Mouse (Mus musculus) skeletal muscle tissue, adult 2 months (tissue): ENCODE measurements around the gene Sfi1.
"Not testable (repeated sequence)": the region's sequence is repeated elsewhere in the genome, so short reads cannot be mapped to it uniquely, and the experiment has no call there.

Experiments
- DNase-seq: peaks from one replicate; pipeline ENCODE4 v3.0.0-alpha.2; 2012; ENCODE audit warnings: low read depth, low spot score

Gene Sfi1

DNA sequence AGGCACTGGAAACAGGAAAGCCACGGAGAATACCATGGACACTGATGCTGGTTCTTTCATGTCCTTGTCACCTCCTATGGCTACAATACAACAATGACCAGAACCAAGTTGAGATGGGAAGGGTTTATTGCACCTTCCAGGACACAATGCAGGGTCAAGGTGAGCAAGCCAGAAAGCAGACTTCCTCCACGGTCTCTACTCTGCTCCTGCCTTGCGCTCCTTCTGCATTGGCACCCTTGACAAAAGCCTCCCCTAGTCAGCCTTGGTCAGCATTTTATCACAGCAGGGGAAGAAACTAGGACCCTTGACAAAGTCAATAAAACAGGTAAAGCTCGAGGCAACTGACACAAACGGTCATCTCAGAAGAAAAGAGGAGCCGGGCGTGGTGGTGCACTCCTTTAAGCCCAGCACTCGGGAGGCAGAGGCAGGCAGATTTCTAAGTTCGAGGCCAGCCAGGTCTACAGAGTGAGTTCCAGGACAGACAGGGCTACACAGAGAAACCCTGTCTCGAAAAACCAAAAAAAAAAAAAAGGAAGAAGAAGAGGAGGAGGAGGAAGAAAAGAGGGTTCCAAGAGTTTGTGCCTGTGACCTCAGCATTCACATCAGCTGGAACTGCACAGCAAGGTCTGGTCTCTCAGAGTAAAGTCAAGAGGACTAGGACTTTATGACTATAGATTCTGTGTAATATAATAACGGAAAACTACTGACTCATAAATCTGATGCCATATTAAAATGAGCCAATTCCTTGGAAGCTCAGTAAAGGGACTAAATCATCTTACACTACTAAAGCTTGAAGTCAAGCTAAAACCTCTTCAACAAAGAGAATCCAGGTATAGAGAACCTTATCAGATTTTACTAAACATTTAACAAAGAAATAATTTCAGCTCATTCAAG, 19.6 kb downstream of the Sfi1 start:
- not testable (repeated sequence) for DNase-seq

DNA sequence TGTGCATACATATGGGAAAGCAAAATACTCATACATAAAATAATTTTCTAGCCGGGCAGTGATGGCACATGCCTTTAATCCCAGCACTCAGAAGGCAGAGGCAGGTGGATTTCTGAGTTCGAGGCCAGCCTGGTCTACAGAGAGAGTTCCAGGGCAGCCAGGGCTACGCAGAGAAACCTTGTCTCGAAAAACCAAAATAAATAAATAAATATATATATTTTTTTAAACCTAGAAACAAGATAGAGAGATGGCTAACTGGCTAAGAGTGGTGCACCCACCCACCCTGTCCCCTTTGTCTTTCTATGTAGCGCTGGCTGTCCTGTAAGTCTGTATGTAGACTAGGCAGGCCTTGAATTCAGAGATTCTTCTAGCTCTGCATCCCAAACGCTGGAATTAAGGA, 20.7 kb downstream of the Sfi1 start:
- not testable (repeated sequence) for DNase-seq

DNA sequence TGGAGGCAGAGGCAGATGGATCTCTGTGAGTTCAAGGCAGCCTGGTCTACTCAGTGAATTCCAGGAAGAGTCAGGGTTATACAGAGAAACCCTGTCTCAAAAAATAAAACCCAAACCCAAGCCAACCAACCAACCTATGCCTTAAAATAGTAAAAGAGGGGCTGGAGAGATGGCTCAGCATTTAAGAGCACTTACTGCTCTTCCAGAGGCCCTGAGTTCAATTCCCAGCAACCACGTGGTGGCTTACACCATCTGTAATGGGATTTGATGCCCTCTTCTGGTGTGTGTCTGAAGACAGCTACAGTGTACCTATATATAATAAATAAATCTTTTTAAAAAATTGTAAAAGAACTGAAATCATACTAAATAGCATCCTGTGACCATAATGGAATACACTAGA, 21.3 kb downstream of the Sfi1 start:
- not testable (repeated sequence) for DNase-seq

DNA sequence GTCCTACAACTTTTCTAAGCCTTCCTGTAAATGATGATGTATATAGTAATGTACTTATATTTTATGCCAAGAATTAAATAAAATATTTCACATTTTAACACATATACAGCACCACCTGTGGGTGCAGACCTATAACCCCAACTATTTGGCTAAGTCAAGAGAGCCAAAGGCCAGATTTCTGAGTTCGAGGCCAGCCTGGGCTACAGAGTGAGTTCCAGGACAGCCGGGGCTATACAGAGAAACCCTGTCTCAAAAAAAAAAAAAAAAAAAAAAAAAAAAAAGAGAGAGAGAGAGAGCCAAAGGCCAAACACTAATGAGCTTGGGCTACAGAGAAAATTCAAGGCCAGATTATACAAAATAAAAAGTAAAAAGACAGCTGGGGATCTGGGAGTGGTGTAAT, 24.2 kb downstream of the Sfi1 start:
- DNase-seq, result not testable (repeated sequence)

DNA sequence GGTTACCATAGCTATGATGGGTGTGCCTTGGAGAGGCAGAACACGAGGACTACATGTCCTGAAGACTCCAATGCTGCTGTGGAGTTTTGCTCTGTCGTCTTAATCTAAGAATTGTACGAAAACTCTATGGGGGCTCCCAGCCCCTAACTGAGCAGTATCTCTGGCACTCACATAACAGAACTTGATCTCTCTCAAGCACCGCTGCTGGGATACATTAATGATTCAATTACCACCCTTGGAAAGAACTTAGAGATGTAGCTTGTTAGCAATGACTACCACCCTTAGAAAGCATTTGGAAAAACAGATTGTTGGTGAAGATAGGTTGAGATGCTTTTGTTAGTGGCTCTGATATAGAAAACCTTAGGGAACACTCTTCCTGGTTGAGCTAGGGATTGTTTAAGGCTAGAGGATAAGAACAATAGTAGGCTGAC, 25.7 kb downstream of the Sfi1 start:
- DNase-seq, result not testable (repeated sequence)

DNA sequence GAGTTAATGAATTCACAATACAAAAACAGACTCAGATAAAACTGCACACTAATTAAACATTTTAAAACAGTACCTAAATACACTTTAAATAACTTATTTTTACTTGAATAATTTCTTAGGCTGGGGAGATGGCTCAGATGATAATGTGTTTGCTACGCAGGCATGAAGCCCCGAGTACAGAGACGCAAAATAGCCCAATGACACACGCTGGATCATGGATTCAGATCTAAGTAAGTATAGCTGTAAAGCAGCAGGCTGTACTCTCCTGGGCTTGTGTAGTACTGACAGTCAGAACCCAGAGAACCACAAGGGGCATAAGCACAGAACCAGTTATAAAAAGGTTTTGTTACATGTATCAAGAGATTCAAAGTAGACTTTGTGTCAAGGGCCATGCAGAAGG, 26.1 kb downstream of the Sfi1 start:
- DNase-seq, result not testable (repeated sequence)

DNA sequence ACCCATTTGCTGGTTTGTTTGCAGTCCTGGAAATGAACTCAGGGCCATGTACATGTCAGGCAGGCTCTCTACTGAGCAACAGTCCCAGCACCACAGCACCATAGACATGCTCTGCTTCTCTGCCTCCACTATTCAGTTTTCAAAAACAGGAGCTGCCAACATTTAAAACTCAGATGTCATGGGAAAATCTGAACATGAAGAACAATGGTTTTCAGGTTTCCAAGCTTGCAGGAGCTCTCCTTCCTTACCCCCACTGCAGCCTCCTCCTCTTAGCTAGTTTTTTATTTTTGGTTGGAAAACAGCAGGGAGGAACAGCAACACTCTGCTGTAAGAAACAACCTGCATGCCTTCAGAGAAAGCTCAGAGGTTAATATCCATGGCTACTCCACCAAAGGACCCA, 26.9 kb downstream of the Sfi1 start:
- DNase-seq, result not testable (repeated sequence)

DNA sequence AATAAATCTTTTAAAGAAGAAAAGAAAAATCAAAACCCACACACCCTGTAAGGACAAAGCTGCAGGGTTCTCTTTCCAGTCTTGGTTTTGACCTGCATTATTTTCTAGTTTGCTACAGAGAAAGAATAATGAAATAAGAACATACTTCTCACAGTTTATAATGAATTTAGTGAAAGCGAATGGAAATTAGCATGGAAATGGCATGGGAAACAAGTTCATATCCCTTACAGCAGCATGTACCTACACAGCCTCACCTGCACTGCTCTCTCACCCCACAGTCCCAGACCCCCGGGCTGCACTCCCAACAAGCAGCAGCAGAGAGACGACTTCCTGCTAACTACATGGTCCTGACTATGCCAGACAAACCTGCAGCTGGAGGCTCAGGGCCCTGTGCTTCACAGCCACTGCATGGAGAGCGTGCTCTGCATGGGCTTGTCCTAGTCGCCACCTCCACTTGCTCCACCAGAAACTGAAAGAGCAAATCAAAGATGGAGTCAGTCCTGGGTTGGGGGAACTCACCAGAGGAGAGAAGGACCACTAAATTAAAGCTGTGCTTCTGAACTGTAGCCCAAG, 28.0 kb downstream of the Sfi1 start:
- not testable (repeated sequence) for DNase-seq

DNA sequence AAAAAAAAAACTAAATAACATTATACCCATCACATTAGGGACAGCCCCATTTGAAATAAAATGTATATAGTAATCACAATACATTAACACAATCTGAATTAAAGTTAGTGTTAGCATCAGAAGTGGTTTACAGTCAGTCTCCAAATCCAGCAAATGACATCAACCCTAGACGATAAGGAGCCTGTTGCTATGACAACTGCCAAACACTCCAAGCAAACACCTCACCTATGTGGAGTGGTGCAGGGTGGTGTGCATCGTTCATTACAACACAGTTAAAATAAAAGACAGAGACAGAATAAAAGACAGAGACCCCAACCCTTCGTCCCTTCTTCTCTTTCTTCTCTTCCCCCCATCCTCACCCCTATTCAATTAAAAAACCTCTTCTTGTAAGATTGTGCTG, 29.6 kb downstream of the Sfi1 start:
- not testable (repeated sequence) for DNase-seq

DNA sequence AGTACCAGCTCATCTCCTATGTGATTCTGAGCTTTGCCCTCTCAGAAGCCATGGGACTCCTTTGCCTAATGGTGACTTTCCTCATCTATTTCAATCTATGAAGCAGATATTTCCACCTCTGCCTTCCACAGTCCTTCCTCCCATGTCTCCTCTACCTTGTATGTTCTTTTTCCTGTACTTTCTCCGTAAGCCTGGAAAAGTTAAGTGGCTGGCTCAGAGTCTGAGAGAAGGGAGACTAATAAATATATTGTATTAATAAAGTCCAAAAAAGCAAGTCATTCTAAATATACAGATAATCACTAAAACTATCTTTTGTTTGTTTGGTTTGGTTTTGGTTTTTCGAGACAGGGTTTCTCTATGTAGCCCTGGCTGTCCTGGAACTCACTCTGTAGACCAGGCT, 30.1 kb downstream of the Sfi1 start:
- not testable (repeated sequence) for DNase-seq

DNA sequence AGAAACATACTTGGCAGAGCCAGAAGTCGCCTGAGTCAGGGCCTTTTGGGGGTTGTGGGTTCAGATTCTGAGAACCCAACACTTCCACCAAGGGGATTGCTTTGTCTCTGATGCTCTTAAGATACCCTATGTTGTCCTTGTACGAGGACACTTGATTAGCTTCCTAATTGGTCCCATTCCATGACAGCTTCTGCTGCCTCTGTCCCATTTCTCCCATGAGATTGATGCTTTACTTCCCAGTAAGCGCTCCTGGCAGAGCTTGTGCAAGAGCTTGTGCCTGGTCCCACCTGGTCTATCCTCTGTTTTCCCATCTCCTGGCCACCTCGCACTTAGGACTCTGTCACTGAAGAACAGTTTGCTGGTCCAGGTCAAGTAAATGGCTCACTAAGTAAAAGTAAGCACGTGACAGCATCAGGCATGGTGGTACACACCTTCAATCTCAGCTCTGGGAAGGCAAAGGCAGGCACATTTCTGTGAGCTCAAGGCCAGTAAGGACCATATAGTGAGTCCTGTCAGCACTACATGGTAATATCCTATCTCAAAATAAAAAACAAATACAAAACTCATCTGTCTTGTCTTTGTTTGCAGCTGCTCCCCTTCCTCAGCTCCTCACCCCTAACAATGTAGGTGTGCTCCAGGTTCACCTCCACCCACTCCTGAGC, 30.9 kb downstream of the Sfi1 start:
- not testable (repeated sequence) for DNase-seq

DNA sequence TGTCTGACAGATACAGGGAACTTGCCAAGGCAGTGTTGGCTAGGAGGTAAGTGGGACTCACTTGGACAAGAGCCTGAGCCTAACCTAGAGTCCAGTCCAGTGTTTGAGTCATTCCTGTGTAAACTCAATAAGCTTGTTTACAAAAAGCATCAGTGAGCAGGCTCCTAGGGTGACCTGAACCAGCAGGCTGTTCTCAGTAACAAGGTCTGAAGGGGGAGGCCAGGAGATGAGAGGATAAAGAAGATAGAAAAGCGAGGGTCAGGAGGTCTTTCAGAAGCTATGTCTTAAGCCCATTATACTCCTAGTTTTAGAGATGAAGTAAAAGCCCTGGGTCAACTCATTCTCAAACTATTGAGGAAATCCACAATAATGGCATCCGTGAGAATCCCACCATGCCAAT, 31.9 kb downstream of the Sfi1 start:
- not testable (repeated sequence) for DNase-seq

DNA sequence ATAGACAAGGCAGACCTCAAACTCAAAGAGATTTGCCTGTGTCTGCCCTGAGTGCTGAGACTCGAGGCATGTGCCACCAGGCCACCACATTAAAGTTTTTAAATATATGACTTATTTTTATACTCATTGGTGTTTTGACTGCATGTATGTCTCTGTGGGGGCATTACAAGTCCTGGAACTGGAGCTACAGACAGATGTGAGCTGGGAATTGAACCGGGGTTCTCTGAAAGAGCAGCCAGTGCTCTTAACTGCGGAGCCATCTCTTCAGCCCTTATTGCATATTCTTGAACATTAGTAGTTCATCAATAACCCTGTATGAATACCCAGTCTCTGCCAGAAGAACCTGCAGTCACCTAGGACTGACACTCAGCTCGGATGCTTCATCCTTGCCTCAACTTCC, 34.5 kb downstream of the Sfi1 start:
- not testable (repeated sequence) for DNase-seq

DNA sequence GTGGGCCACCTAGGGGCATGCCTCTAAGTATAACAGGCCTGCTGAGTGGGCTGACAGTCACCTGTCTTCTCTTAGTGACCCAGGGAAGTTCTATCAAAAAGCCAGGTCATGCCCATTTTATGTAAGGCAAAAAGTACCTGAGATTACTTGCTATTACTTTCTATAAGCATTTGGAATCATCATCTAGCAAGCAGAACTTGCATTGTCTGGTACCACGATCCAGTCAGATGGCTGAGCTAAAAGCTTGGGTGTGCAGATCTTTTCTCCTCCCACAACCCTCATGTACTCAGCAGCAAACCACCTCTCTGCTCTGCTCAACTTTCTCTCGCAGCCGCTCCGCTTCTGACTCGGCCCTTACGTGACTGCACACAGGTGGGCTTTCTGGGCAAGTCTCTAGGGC, 35.3 kb downstream of the Sfi1 start:
- DNase-seq, result not testable (repeated sequence)

DNA sequence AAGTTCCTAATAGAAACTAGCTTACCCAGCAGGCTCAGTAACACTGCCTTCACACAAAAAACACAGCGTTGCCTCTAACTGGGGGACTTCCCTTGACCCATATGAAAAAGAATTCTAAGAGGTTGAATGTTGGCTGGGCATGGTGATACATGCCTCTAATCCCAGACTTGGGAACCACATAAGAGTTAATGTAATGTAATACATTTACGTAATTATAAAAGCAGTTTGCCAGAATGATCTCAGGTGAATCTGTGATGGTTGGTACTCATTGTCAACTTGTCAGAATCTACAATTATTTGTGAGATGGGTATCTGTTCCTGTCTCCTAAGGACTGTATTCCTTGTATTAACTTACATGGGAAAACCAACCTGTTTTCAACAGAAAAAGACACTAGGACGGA, 36.3 kb downstream of the Sfi1 start:
- not testable (repeated sequence) for DNase-seq

DNA sequence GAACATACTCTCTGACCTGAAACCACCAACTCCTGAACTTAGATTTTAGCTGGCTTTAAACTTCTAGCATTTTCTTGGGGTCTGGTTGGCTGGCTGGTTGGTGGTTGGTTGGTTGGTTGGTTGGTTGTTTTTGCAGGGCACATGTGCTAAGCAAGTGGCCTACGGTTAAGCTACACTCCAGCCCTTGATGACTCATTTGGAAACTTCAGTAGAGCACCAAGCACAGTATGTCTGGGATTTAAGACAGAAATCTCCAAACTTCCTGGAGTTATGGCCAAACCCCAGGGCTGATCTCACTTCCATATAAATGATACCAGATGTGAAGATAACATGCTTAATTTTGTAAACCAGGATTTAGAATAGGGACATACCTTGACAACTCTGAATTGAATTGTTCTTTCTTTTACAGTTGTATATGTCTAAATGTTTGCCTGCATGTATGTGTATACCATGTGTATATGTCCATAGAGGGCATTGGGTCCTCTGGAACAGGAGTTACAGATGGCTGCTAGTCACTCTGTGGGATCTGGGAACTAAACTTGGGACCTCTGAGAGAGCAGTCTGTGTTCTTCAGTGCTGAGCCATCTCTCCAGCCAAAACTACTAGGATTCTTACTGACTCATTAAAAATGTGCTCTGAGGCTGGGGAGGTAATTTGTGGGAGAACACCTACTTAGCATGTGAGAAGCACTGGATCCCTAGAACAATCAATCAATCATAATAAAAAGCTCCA, 39.4 kb downstream of the Sfi1 start:
- DNase-seq, result peak; percentile 44

DNA sequence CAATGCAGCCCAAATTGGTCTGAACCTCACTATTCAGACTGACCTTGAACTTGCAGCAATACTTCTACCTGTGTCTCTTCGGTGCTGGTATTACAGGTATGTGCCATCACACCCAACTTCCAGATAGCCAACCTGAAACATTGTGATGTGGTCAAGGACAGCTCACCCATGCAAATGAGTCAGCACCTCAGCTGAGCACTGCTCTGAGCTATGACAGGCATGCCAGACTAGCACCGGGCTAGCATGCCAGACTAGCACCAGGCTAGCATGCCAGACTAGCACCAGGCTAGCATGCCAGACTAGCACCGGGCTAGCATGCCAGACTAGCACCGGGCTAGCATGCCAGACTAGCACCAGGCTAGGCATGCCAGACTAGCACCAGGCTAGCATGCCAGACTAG, 41.9 kb downstream of the Sfi1 start:
- not testable (repeated sequence) for DNase-seq

DNA sequence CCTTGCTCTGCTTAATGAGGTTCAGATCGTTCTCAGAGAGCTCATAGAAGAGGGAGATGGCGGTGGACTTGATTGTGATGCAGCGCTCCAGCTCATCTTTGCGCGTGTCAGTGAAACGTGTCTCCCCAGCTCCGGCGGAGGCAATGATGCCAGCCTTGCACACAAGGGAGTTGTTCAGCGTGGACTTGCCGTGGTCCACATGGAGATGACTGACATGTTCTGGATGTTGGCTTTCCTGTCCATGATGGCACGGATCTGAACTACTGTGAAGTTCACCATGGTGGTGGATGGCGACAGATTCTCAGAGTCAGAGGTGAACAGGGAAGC, 42.6 kb downstream of the Sfi1 start:
- not testable (repeated sequence) for DNase-seq

DNA sequence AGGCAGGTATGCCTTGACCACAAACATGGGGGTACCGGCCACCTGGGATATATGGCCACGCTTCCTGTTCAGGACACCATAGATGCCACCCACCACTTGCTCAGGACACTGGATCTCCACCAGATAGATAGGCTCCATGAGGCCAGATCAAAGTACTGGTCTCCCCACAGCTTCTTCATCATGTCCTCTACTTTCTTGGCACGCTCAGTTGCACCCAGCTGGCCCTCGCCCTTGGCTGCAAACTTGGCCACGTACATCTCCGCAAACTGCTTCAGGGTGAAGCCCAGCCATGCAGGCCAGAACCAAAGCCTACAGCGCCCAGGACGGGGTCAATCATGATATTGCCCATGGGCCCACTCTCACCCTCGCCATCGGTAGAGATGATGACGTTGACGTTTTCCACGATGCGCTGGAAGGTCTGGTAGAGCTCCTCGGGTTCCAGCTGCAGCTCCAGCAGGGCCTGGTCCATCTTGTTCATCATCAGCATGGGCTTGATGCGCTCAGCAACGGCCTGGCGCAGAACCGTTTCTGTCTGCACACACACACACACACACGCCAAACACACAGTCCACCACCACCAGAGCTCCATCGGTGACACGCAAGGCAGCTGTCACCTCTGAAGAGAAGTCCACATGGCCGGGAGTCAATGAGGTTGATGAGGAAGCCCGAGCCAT, 43.1 kb downstream of the Sfi1 start:
- DNase-seq, result not testable (repeated sequence)

DNA sequence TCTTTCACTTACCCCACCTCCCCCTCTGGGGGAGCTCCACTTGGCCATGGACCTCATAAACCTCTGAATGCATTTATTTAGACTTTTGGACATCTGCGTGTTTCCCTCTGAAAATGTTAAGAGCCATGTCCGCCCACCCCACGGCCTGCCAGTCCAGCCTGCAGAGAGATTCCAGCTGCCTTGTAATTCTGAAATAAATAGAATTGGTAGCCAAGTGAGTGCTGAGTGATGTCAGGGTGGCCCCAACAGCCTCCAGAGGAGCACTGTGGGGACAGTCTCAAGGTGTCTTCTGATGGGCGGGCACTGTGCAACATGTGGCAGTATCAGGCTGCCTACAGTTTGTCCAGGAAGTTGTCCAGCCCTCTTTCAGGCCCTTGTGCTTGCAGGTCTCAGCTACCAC, 43.8 kb downstream of the Sfi1 start:
- DNase-seq, result not testable (repeated sequence)

DNA sequence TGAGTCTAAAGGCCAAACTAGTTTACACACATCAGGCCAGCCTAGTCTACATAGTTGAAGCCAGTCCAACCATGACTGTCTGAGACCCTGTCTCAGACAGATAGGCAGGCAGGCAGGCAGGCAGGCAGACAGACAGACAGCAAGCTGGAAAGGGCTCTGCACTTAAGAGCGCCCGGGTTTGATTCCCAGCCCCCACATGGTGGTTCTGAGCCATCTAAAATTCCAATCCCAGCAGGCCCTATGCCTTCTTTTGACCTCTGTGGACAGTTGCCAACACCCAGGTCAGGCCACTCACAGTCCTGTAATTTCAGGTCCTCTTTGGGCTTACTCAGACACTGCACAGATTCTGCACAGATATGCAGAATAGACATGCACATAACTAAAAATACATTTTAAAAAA, 46.5 kb downstream of the Sfi1 start:
- DNase-seq, result not testable (repeated sequence)
